Mouse (Mus musculus): ENCODE results near the gene Cd151. TPM values are rescaled to one million over a fixed set of nuclear protein-coding genes. Genes with fewer than 3 reads are reported as not detected.

Gene Cd151
- polyA plus RNA-seq, 1 experiment from 2014 or later, result 43.8 TPM

- no peak for ATAC-seq (ENCODE audit: low FRiP score, low TSS enrichment)
- H3K27ac ChIP-seq (replicated peaks; ENCODE audit: low read depth, low read length), result peak overlapping the region; percentile 75
- no peaks in the 10 kb centered on the region for H3K27me3 ChIP-seq (ENCODE audit: control insufficient read depth, insufficient read depth, low read length)
- DNase-seq, result peak; percentile 86
- H3K9me3 ChIP-seq (ENCODE audit: control insufficient read depth, low read length), result no peaks in the 10 kb centered on the region
- H3K4me3 ChIP-seq (replicated peaks; ENCODE audit: low read depth, low read length), result peak overlapping the region; percentile 41
- peaks cover 31% of the 10 kb centered on the region for H3K36me3 ChIP-seq (ENCODE audit: control insufficient read depth, insufficient read depth, low read length)
- H3K4me1 ChIP-seq (ENCODE audit: control insufficient read depth, insufficient read depth, low read length), result peaks cover 26% of the 10 kb centered on the region
- peak overlapping the region; percentile 91 for H3K4me2 ChIP-seq (ENCODE audit: low read length)
- WGBS, result 6% methylated on average over 8 of the region's 8 CpGs
- H3K9ac ChIP-seq (replicated peaks; ENCODE audit: low read length), result peak overlapping the region; percentile 53
These were observed 32.7 kb upstream of the Cd151 start for GRCm38 (mm10) chr7:141434464-141434863.

- ATAC-seq (ENCODE audit: low FRiP score, low TSS enrichment) (no peak), DNase-seq (peak; percentile 71)
- Histone ChIP-seq H3K4me1 (ENCODE audit: control insufficient read depth, insufficient read depth, low read length) (peaks cover 26% of the 10 kb centered on the region), H3K27me3 (ENCODE audit: control insufficient read depth, insufficient read depth, low read length) (no peaks in the 10 kb centered on the region), H3K9me3 (ENCODE audit: control insufficient read depth, low read length) (no peaks in the 10 kb centered on the region), H3K4me3 (replicated peaks; ENCODE audit: low read depth, low read length) (peak overlapping the region; percentile 41), H3K27ac (replicated peaks; ENCODE audit: low read depth, low read length) (peak overlapping the region; percentile 75), H3K36me3 (ENCODE audit: control insufficient read depth, insufficient read depth, low read length) (peaks cover 28% of the 10 kb centered on the region), H3K9ac (replicated peaks; ENCODE audit: low read length) (peak overlapping the region; percentile 53), H3K4me2 (ENCODE audit: low read length) (peak overlapping the region; percentile 91)
- 4% methylated on average over 17 of the region's 17 CpGs for WGBS
These were observed 31.9 kb upstream of the Cd151 start for GRCm38 (mm10) chr7:141435129-141435855.

DNA sequence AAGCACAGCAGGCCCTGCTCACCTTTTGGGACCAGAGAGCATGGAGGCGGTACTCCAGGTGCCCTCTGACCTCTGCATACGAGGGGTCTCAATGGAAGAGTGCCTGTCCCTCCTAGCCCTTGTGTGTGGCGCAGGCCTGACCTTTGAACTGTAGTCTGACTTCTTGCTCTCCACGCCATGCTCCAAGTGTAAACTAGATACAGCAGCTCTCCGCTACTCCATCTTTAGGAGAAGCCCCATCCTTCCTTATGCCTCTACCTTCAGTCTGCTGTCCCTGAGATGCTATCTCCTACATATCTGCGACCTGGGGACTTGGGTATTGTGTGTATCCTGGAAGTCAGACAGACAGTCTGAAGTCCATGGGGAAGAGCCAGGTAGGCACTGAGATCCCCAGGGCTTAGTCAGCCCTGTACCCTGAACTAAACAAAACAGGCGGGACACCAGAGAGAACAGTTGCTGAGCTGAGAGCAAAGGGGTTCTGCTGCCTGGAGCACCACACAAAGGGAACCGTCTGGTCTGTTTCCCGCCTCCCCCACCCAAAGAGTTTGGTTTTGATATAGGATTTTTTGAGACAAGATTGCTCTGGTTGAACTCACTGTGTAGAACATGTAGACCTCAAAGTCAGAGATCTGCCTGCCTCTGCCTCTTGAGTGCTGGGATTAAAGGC lies 31.2 kb upstream of the Cd151 start:
- DNase-seq, result no peak
- no peak for ATAC-seq (ENCODE audit: low FRiP score, low TSS enrichment)
- Histone ChIP-seq H3K4me2 (ENCODE audit: low read length) (peak overlapping the region; percentile 91), H3K9ac (replicated peaks; ENCODE audit: low read length) (no peak overlapping the region; the same call in 1 of the 2 replicates), H3K27ac (replicated peaks; ENCODE audit: low read depth, low read length) (no peak overlapping the region), H3K4me1 (ENCODE audit: control insufficient read depth, insufficient read depth, low read length) (peaks cover 26% of the 10 kb centered on the region), H3K36me3 (ENCODE audit: control insufficient read depth, insufficient read depth, low read length) (peaks cover 21% of the 10 kb centered on the region), H3K4me3 (replicated peaks; ENCODE audit: low read depth, low read length) (peak overlapping the region; percentile 41), H3K27me3 (ENCODE audit: control insufficient read depth, insufficient read depth, low read length) (no peaks in the 10 kb centered on the region), H3K9me3 (ENCODE audit: control insufficient read depth, low read length) (no peaks in the 10 kb centered on the region)
- WGBS, result 69% methylated on average over 9 of the region's 9 CpGs

- Histone ChIP-seq H3K4me1 (ENCODE audit: control insufficient read depth, insufficient read depth, low read length) (peaks cover 26% of the 10 kb centered on the region), H3K27me3 (ENCODE audit: control insufficient read depth, insufficient read depth, low read length) (no peaks in the 10 kb centered on the region)
- ATAC-seq (ENCODE audit: low FRiP score, low TSS enrichment), result no peak
These were observed 30.7 kb upstream of the Cd151 start for GRCm38 (mm10) chr7:141436523-141436892.

DNA sequence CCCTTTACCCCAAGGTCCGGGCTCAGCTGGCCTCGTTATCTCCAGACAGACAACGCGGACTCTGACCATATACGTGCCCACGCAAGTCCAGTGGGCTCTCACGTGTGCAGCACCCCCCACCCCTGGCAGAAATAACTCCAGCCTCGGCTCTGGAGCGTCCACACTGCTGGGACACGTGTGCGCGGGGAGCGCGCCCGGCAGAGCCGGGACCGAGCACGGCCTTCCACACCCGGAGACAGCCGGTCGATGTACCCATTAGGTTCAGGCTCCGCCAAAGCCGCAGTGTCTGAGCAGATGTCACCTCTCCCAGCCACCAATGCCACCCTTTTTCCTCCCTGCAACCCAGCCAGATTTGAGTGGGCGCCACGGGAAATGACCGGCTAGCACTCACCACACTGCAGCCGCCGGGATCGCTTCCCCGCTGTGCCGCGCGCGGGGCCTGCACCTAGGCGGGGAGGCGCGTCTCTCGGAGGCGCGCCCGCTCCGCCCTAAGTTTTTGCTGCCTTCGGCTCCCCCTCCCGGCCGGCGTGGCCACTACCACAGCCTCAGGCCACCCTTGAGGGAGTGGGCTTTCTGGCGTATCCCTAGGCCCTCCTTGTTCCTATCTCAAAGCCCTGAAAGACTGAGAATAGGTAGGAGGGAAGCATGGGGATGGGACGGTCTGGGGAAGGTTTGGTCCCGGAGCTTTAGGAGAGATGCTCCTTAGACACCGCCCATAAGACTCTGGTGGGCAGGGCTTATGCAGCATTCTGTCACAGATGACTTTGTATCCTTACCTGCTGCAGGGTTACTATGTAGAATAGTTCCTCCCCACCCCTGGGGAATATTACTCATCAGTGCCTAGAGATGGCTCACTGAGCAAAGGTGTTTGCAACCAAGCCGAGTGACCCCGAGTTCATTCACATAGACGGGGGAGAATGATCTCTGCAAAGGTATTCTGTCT lies 29.7 kb upstream of the Cd151 start, which contains the start of gene Slc25a22:
Gene Slc25a22 (minus strand): TSS at position 715 of the 943 bp plus-strand sequence.
- DNase-seq (peak; percentile 94), ATAC-seq (ENCODE audit: low FRiP score, low TSS enrichment) (peak; percentile 76)
- H3K36me3 ChIP-seq (ENCODE audit: control insufficient read depth, insufficient read depth, low read length), result peaks cover 7% of the 10 kb centered on the region
- WGBS, result 6% methylated on average over 53 of the region's 53 CpGs
- no peaks in the 10 kb centered on the region for H3K27me3 ChIP-seq (ENCODE audit: control insufficient read depth, insufficient read depth, low read length)
- peak within 1 kb of the TSS; percentile 66 for H3K4me3 ChIP-seq (replicated peaks; ENCODE audit: low read depth, low read length)
- peak within 1 kb of the TSS; percentile 78 for H3K9ac ChIP-seq (replicated peaks; ENCODE audit: low read length)
- no peaks in the 10 kb centered on the region for H3K9me3 ChIP-seq (ENCODE audit: control insufficient read depth, low read length)
- peak within 1 kb of the TSS; percentile 91 for H3K4me2 ChIP-seq (ENCODE audit: low read length)
- H3K27ac ChIP-seq (replicated peaks; ENCODE audit: low read depth, low read length), result peak within 1 kb of the TSS; percentile 80
- H3K4me1 ChIP-seq (ENCODE audit: control insufficient read depth, insufficient read depth, low read length), result peaks cover 26% of the 10 kb centered on the region

More at GRCm38 (mm10) chr7:141436523-141436892, 30.7 kb upstream of the Cd151 start:
- Histone ChIP-seq H3K27ac (replicated peaks; ENCODE audit: low read depth, low read length) (no peak overlapping the region), H3K36me3 (ENCODE audit: control insufficient read depth, insufficient read depth, low read length) (peaks cover 16% of the 10 kb centered on the region), H3K4me2 (ENCODE audit: low read length) (peak overlapping the region; percentile 91), H3K9me3 (ENCODE audit: control insufficient read depth, low read length) (no peaks in the 10 kb centered on the region), H3K9ac (replicated peaks; ENCODE audit: low read length) (peak overlapping the region; percentile 78), H3K4me3 (replicated peaks; ENCODE audit: low read depth, low read length) (peak overlapping the region; percentile 66)
- DNase-seq, result no peak
- 33% methylated on average over 2 of the region's 2 CpGs for WGBS

GRCm38 (mm10) chr7:141438201-141438968 lies 28.8 kb upstream of the Cd151 start:
- no peak for ATAC-seq (ENCODE audit: low FRiP score, low TSS enrichment)
- no peaks in the 10 kb centered on the region for H3K27me3 ChIP-seq (ENCODE audit: control insufficient read depth, insufficient read depth, low read length)
- H3K4me1 ChIP-seq (ENCODE audit: control insufficient read depth, insufficient read depth, low read length), result peaks cover 27% of the 10 kb centered on the region
- no peak overlapping the region; the same call in 1 of the 2 replicates for H3K9ac ChIP-seq (replicated peaks; ENCODE audit: low read length)
- no peaks in the 10 kb centered on the region for H3K9me3 ChIP-seq (ENCODE audit: control insufficient read depth, low read length)
- WGBS, result 91% methylated on average over 12 of the region's 12 CpGs
- H3K4me2 ChIP-seq (ENCODE audit: low read length), result peak overlapping the region; percentile 91; the same call in 1 of the 2 replicates
- peaks cover 5% of the 10 kb centered on the region; the same call in 1 of the 2 replicates for H3K36me3 ChIP-seq (ENCODE audit: control insufficient read depth, insufficient read depth, low read length)
- no peak overlapping the region for H3K4me3 ChIP-seq (replicated peaks; ENCODE audit: low read depth, low read length)
- no peak overlapping the region; the same call in 1 of the 2 replicates for H3K27ac ChIP-seq (replicated peaks; ENCODE audit: low read depth, low read length)
- DNase-seq, result no peak

GRCm38 (mm10) chr7:141439140-141439679 lies 28.0 kb upstream of the Cd151 start:
- no peak for ATAC-seq (ENCODE audit: low FRiP score, low TSS enrichment)
- Histone ChIP-seq H3K9ac (replicated peaks; ENCODE audit: low read length) (no peak overlapping the region), H3K36me3 (ENCODE audit: control insufficient read depth, insufficient read depth, low read length) (no peaks in the 10 kb centered on the region), H3K9me3 (ENCODE audit: control insufficient read depth, low read length) (no peaks in the 10 kb centered on the region), H3K27ac (replicated peaks; ENCODE audit: low read depth, low read length) (no peak overlapping the region), H3K4me3 (replicated peaks; ENCODE audit: low read depth, low read length) (no peak overlapping the region), H3K4me1 (ENCODE audit: control insufficient read depth, insufficient read depth, low read length) (peaks cover 28% of the 10 kb centered on the region), H3K27me3 (ENCODE audit: control insufficient read depth, insufficient read depth, low read length) (no peaks in the 10 kb centered on the region), H3K4me2 (ENCODE audit: low read length) (no peak overlapping the region)
- 96% methylated on average over 10 of the region's 10 CpGs for WGBS
- no peak for DNase-seq
